Mouse (Mus musculus): ENCODE results near the gene Olfr1414. TPM values are rescaled to one million over a fixed set of nuclear protein-coding genes. Genes with fewer than 3 reads are reported as not detected.
"Not testable (repeated sequence)": the region's sequence is repeated elsewhere in the genome, so short reads cannot be mapped to it uniquely, and the experiment has no call there.

Olfr1414 gene
- polyA plus RNA-seq (2015; fragmentation: Nextera tagmentation; extraction: Ambion mirVana), result not detected in 2 replicates

DNA sequence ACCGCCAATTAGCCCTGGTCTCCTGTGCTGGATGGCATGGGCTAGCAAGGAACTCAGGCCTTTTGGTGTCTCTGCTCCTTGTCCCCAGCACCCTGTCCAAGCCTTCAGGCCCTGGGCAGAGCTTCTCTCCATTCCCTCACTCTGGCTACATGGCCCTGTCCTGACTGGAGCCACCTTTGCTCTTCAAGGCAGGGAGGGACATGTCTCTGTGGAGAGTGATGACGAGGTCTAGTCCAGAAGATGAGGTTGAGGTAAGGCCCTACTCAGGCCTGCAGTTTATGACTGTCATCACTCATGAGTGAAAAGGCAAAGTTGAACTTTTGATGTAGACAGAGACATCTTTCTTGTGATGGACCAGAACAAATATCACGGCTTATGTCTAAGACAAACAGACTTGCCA lies at the start of gene Olfr1414:
Gene Olfr1414, minus strand, starts transcription at position 101 of the 400 bp plus-strand sequence.
- no peaks in the 10 kb centered on the region for H3K9me3 ChIP-seq (replicated peaks; ENCODE audit: control insufficient read depth, low read length, poor library complexity, severe bottlenecking)
- no peak within 1 kb of the TSS for H3K4me3 ChIP-seq (ENCODE audit: low read depth, low read length)
- ATAC-seq, result no peak
- no peak within 1 kb of the TSS for H3K27ac ChIP-seq (ENCODE audit: low read length)
- H3K36me3 ChIP-seq (ENCODE audit: control insufficient read depth, insufficient read depth, low read length), result no peaks in the 10 kb centered on the region
- no peak within 1 kb of the TSS for H3K4me2 ChIP-seq (ENCODE audit: low read length)
- no peaks in the 10 kb centered on the region for H3K4me1 ChIP-seq (ENCODE audit: control insufficient read depth, insufficient read depth, low read length)
- 87% methylated on average over 3 of the region's 3 CpGs for WGBS
- no peaks in the 10 kb centered on the region for H3K27me3 ChIP-seq (ENCODE audit: control insufficient read depth, insufficient read depth, low read depth, low read length)
- no peak within 1 kb of the TSS for H3K9ac ChIP-seq (ENCODE audit: low read depth, low read length)

DNA sequence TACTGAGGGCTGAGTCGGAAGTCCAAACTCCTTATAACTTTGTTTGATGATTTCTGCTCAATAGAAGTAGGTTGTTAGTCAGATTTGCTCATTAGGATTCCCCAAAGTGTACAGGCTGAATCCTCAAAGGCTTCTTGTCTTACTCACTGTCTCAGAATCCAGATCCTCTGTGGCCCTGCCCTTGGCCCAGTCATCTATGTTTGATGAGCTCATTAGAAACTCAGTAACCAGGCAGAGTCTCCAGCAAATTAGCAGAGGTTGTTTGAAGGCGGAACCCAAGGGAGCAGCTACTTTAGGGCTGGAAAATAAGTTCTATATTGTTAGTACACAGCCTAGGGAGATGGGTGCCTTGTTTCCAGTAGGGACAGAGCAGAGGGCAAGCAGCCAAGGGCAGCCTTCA lies 27.5 kb upstream of the Olfr1414 start:
- no peak for ATAC-seq
- no peak overlapping the region for H3K4me3 ChIP-seq (ENCODE audit: low read depth, low read length)
- H3K27me3 ChIP-seq (ENCODE audit: control insufficient read depth, insufficient read depth, low read depth, low read length), result no peaks in the 10 kb centered on the region
- H3K9ac ChIP-seq (ENCODE audit: low read depth, low read length), result no peak overlapping the region
- no peaks in the 10 kb centered on the region for H3K9me3 ChIP-seq (replicated peaks; ENCODE audit: control insufficient read depth, low read length, poor library complexity, severe bottlenecking)
- no peak overlapping the region for H3K27ac ChIP-seq (ENCODE audit: low read length)
- H3K36me3 ChIP-seq (ENCODE audit: control insufficient read depth, insufficient read depth, low read length), result no peaks in the 10 kb centered on the region
- no peaks in the 10 kb centered on the region for H3K4me1 ChIP-seq (ENCODE audit: control insufficient read depth, insufficient read depth, low read length)
- WGBS, result 82% methylated on average over 2 of the region's 2 CpGs
- H3K4me2 ChIP-seq (ENCODE audit: low read length), result no peak overlapping the region

DNA sequence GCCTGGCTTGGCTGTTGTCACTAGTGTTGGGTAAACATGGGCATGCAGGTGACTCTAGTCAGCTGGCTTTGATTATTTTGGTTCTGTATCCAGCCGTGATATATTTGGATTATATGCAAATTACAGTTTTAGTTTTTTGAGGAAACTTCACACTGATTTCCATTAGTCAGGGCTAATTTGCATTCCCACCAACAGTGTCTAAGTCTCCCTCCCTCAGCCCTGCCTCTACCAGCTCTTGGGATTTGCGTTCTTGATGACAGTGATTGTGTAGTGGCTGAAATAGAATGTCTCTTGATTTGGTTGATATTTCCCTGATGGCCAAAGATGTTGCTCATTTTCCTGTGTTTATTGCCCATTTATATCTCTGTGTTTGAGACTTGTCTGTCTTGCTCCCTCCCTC lies 20.6 kb upstream of the Olfr1414 start:
- Histone ChIP-seq H3K27ac (ENCODE audit: low read length) (no peak overlapping the region), H3K9ac (ENCODE audit: low read depth, low read length) (no peak overlapping the region), H3K9me3 (replicated peaks; ENCODE audit: control insufficient read depth, low read length, poor library complexity, severe bottlenecking) (no peaks in the 10 kb centered on the region), H3K36me3 (ENCODE audit: control insufficient read depth, insufficient read depth, low read length) (no peaks in the 10 kb centered on the region), H3K4me2 (ENCODE audit: low read length) (no peak overlapping the region), H3K4me1 (ENCODE audit: control insufficient read depth, insufficient read depth, low read length) (no peaks in the 10 kb centered on the region), H3K4me3 (ENCODE audit: low read depth, low read length) (no peak overlapping the region), H3K27me3 (ENCODE audit: control insufficient read depth, insufficient read depth, low read depth, low read length) (no peaks in the 10 kb centered on the region)
- WGBS, result 43% methylated on average over 2 of the region's 2 CpGs
- ATAC-seq, result no peak

DNA sequence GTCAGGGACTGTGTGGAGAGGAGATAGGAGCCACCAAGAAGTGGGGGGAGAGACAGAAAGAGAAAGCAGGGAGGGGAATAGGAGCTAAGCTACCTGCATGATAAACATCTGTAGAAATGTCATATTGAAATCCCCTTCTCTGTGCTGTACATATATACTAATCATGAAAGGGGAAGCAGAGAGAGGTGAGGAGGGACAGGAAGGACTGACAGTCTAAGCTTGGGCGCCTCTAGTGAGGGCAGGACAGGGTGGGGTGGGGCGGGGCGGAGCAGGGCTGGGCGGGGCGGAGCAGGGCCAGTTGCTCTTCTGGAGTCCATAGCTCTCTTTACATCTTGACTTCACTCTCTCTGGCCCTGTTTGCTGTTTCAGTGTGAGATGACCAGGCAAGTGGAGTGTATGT lies 18.5 kb upstream of the Olfr1414 start:
- WGBS, result 60% methylated on average over 5 of the region's 5 CpGs
- no peak for ATAC-seq
- no peaks in the 10 kb centered on the region for H3K4me1 ChIP-seq (ENCODE audit: control insufficient read depth, insufficient read depth, low read length)
- H3K36me3 ChIP-seq (ENCODE audit: control insufficient read depth, insufficient read depth, low read length), result no peaks in the 10 kb centered on the region
- no peak overlapping the region for H3K4me2 ChIP-seq (ENCODE audit: low read length)
- H3K9me3 ChIP-seq (replicated peaks; ENCODE audit: control insufficient read depth, low read length, poor library complexity, severe bottlenecking), result no peaks in the 10 kb centered on the region
- H3K4me3 ChIP-seq (ENCODE audit: low read depth, low read length), result no peak overlapping the region
- H3K27ac ChIP-seq (ENCODE audit: low read length), result no peak overlapping the region
- no peak overlapping the region for H3K9ac ChIP-seq (ENCODE audit: low read depth, low read length)
- no peaks in the 10 kb centered on the region for H3K27me3 ChIP-seq (ENCODE audit: control insufficient read depth, insufficient read depth, low read depth, low read length)

DNA sequence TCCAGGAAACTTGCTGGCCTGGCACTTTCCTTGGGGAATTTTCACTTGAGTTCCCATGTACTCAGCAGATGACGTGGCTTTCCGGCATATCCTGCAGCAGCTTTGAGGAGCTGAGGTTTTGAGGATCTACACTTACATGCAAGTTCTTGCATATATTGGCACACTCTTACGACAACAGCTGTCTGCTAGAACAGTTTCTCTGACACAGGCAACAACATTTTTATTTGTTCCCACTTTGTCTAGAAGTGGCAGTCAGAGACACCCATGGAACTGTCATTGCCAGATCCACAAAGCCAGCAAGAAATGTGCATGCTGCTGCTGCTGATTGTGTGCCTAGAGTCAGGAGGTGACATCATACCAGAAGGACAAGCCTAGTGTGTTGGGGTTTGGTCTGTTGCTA lies 5.3 kb upstream of the Olfr1414 start:
- 89% methylated on average over 3 of the region's 3 CpGs for WGBS
- no peaks in the 10 kb centered on the region for H3K36me3 ChIP-seq (ENCODE audit: control insufficient read depth, insufficient read depth, low read length)
- no peak for ATAC-seq
- H3K4me3 ChIP-seq (ENCODE audit: low read depth, low read length), result no peak overlapping the region
- H3K27me3 ChIP-seq (ENCODE audit: control insufficient read depth, insufficient read depth, low read depth, low read length), result no peaks in the 10 kb centered on the region
- H3K9ac ChIP-seq (ENCODE audit: low read depth, low read length), result no peak overlapping the region
- no peaks in the 10 kb centered on the region for H3K9me3 ChIP-seq (replicated peaks; ENCODE audit: control insufficient read depth, low read length, poor library complexity, severe bottlenecking)
- no peak overlapping the region for H3K4me2 ChIP-seq (ENCODE audit: low read length)
- H3K27ac ChIP-seq (ENCODE audit: low read length), result no peak overlapping the region
- no peaks in the 10 kb centered on the region for H3K4me1 ChIP-seq (ENCODE audit: control insufficient read depth, insufficient read depth, low read length)

DNA sequence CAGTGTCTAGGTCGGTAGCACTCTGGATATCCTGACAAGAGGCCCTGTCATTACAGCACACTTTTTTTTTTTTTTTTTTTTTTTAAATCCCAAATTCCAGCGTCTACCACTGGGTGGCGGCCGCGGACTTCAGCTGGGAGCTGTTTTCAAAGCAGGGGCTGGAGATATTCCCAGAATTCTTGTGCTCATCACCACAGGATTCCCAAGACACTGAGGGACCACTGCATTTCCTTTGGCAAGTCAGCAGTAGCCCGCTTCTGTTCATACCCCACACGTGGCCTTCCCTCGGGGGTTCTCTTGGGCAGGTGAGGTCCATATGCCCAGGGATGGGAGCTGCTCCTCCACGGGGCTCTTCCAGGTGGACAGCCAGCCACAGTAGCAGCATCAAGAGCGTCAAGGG lies 2.9 kb upstream of the Olfr1414 start:
- peak overlapping the region; percentile 44 for H3K4me2 ChIP-seq (ENCODE audit: low read length)
- no peak overlapping the region for H3K27ac ChIP-seq (ENCODE audit: low read length)
- H3K4me3 ChIP-seq (ENCODE audit: low read depth, low read length), result no peak overlapping the region
- peak overlapping the region; percentile 54; the same call in 1 of the 2 replicates for H3K9ac ChIP-seq (ENCODE audit: low read depth, low read length)
- 17% methylated on average over 10 of the region's 10 CpGs for WGBS
- no peaks in the 10 kb centered on the region for H3K9me3 ChIP-seq (replicated peaks; ENCODE audit: control insufficient read depth, low read length, poor library complexity, severe bottlenecking)
- no peaks in the 10 kb centered on the region for H3K36me3 ChIP-seq (ENCODE audit: control insufficient read depth, insufficient read depth, low read length)
- H3K4me1 ChIP-seq (ENCODE audit: control insufficient read depth, insufficient read depth, low read length), result no peaks in the 10 kb centered on the region
- H3K27me3 ChIP-seq (ENCODE audit: control insufficient read depth, insufficient read depth, low read depth, low read length), result no peaks in the 10 kb centered on the region
- 0 out of 2 replicates have a peak, but pooled peaks have one; percentile 32 for ATAC-seq

DNA sequence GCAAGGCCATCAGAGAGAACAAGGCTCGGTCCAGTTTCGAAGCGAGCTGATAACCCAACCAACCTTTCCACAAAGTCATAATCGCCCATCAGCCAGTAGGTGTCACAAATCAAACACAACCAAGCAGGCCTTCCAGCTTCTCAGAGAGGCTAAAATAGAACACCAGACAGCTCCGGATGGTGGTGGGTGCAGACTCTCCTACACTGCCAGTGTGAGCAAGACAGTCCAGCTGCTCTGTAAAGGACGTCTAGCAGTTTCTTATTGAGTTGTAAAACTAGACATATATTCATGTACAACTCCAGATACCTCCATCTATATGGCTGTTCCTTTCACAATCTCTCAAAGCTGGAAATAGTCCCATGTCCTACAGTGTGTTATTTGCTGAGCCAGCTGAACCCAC lies 585 bp upstream of the Olfr1414 start:
- H3K4me3 ChIP-seq (ENCODE audit: low read depth, low read length), result no peak overlapping the region
- H3K36me3 ChIP-seq (ENCODE audit: control insufficient read depth, insufficient read depth, low read length), result no peaks in the 10 kb centered on the region
- no peaks in the 10 kb centered on the region for H3K27me3 ChIP-seq (ENCODE audit: control insufficient read depth, insufficient read depth, low read depth, low read length)
- no peaks in the 10 kb centered on the region for H3K4me1 ChIP-seq (ENCODE audit: control insufficient read depth, insufficient read depth, low read length)
- no peak for ATAC-seq
- 87% methylated on average over 6 of the region's 6 CpGs for WGBS
- H3K27ac ChIP-seq (ENCODE audit: low read length), result no peak overlapping the region
- no peaks in the 10 kb centered on the region for H3K9me3 ChIP-seq (replicated peaks; ENCODE audit: control insufficient read depth, low read length, poor library complexity, severe bottlenecking)
- H3K4me2 ChIP-seq (ENCODE audit: low read length), result no peak overlapping the region
- H3K9ac ChIP-seq (ENCODE audit: low read depth, low read length), result no peak overlapping the region

DNA sequence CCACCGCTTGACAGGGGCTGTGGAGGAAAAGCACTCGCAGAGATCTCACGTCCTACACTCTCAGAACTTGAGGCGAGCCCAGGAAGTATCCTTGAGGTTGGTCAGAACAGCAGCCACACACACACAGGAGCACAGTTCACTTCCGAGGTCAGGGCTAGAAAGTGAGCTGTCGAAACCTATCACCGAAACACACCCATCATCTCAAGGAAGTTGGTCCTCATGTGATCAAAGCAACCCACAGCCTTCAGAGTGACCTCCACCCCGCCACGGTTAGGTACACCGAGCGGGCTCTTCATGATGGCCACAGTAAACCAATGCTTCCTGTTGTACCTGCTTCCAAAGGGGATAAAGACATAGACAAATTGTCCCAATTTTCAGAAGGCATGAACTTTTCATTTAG lies 3.1 kb downstream of the Olfr1414 start:
- no peaks in the 10 kb centered on the region for H3K36me3 ChIP-seq (ENCODE audit: control insufficient read depth, insufficient read depth, low read length)
- no peaks in the 10 kb centered on the region for H3K27me3 ChIP-seq (ENCODE audit: control insufficient read depth, insufficient read depth, low read depth, low read length)
- H3K4me1 ChIP-seq (ENCODE audit: control insufficient read depth, insufficient read depth, low read length), result no peaks in the 10 kb centered on the region
- no peak overlapping the region for H3K4me2 ChIP-seq (ENCODE audit: low read length)
- H3K9me3 ChIP-seq (replicated peaks; ENCODE audit: control insufficient read depth, low read length, poor library complexity, severe bottlenecking), result no peaks in the 10 kb centered on the region
- no peak overlapping the region for H3K27ac ChIP-seq (ENCODE audit: low read length)
- no peak overlapping the region for H3K4me3 ChIP-seq (ENCODE audit: low read depth, low read length)
- ATAC-seq, result no peak
- H3K9ac ChIP-seq (ENCODE audit: low read depth, low read length), result no peak overlapping the region
- WGBS, result 86% methylated on average over 11 of the region's 11 CpGs

DNA sequence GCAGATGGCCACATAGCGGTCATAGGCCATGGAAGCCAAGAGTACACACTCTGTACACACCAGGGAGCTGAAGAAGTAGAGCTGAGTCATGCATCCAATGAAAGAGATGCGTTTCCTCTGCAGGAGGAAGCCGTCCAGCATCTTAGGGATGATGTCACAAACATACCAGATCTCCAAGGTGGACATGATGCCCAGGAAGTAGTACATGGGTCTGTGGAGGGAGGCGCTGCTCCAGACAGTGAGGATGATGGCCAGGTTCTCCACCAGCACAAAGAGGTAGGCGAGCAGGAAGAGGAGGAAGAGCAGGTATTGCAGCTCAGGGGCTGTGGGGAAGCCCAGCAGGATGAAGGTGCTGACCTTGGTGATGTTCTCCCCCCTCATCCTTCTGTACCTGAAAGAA lies 6.8 kb downstream of the Olfr1414 start:
- not testable (repeated sequence) for H3K36me3 ChIP-seq (ENCODE audit: control insufficient read depth, insufficient read depth, low read length); H3K4me2 ChIP-seq (ENCODE audit: low read length); H3K27ac ChIP-seq (ENCODE audit: low read length); H3K9ac ChIP-seq (ENCODE audit: low read depth, low read length); H3K4me1 ChIP-seq (ENCODE audit: control insufficient read depth, insufficient read depth, low read length); H3K9me3 ChIP-seq (replicated peaks; ENCODE audit: control insufficient read depth, low read length, poor library complexity, severe bottlenecking); H3K4me3 ChIP-seq (ENCODE audit: low read depth, low read length); H3K27me3 ChIP-seq (ENCODE audit: control insufficient read depth, insufficient read depth, low read depth, low read length); ATAC-seq
- WGBS, result 87% methylated on average over 4 of the region's 5 CpGs

DNA sequence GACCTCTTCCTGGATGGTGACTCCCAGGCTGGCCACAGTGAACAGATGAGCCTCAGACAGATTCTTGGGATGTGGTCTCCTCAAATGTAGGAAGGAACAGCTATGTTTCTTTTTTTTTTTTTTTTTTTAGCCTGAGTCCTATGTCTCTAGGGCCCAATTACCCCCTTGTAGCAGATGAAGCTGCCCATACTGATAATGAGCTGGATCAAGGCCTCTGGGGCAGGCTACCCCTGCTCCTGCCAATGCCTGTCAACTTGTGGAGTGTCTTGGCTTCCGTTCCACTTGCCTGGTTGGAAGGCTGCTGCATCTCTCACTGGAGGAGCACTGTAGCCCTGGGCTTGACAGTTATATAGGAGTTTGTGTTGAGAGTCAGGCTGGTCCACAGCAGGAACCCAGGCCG lies 22.5 kb downstream of the Olfr1414 start, which contains the start of gene Olfr1415:
Gene Olfr1415, minus strand, starts transcription at position 101 of the 400 bp plus-strand sequence.
- ATAC-seq, result no peak
- Histone ChIP-seq H3K27ac (ENCODE audit: low read length) (no peak within 1 kb of the TSS), H3K4me1 (ENCODE audit: control insufficient read depth, insufficient read depth, low read length) (no peaks in the 10 kb centered on the region), H3K4me2 (ENCODE audit: low read length) (no peak within 1 kb of the TSS), H3K36me3 (ENCODE audit: control insufficient read depth, insufficient read depth, low read length) (no peaks in the 10 kb centered on the region), H3K9ac (ENCODE audit: low read depth, low read length) (no peak within 1 kb of the TSS), H3K9me3 (replicated peaks; ENCODE audit: control insufficient read depth, low read length, poor library complexity, severe bottlenecking) (no peaks in the 10 kb centered on the region), H3K27me3 (ENCODE audit: control insufficient read depth, insufficient read depth, low read depth, low read length) (no peaks in the 10 kb centered on the region), H3K4me3 (ENCODE audit: low read depth, low read length) (no peak within 1 kb of the TSS)
- 82% methylated on average over 2 of the region's 2 CpGs for WGBS

Data from midbrain, embryonic 16.5 days (tissue).